Mouse (Mus musculus) kidney, adult 11 months (tissue): ENCODE measurements around the gene Dip2a.

ENCODE experiments used
- DNase-seq: peaks from one replicate; pipeline ENCODE4 v3.0.0; 2022

Dip2a gene

DNA sequence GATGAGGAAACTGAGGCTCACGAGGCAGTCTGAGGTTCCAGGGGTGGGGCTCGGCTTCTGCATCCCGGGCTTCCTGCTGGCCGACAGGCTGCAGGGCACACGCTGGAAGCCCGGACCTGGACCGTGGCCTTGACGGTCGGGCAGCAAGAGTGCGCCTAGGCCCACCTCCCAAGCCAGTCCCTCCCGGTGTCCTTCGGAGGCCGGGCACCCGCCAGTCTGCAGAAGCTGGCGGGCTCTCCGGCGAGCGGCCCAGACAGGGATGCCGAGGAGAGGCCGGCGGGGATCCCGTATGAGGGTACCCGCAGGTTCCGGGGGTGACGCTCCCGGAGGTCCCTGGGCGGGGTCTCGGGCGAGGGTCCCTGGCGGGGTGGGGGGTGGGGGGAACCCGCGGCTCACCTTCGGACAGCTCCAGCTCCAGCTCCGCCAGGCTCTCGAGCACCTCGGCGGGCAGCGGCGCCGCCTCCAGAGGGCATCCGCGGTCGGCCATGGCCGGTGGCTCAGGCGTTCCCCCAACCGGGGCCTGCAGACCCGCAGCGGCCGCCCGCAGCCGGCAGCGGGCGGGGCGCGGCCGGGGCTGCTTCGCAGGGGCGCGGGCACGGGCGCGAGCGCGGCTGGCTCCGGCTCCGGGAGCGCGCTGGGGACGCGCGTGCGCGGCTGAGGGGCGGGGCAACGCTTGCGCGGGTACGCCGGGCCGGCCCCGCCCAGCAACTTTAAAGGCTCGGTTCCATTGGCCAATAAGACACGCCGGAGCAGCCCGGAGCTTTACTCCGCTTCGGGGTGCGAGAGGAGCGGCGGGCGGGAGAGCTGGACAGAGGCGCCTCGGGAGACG is at the start of gene Dip2a:
TSS of gene Dip2a (minus strand) at position 581 of the 829 bp plus-strand sequence.
- DNase-seq, result peak; percentile 95

GRCm38 (mm10) chr10:76392596-76392995 is 47.5 kb upstream of the Dip2a start:
- no peak for DNase-seq

DNA sequence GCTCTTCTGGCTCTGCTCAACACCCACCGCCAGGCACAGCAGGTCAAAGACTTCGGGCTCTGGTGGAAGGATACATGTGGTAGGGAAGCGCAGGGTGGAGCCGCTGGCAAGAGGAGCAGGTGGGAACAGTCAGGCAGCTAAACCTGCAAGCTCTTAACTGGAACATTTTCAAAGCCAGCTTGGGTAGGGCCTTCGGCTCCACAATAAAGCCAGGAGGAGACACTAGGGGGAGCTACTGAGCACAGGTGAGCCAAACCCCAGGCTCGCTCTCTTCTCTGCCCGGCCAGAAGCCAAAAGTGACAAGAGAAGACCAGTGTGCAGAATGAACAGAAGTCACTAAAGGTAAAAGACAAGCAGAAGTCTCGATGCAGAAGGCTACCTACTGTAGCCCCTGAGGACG is 46.7 kb upstream of the Dip2a start:
- peak; percentile 10 for DNase-seq

DNA sequence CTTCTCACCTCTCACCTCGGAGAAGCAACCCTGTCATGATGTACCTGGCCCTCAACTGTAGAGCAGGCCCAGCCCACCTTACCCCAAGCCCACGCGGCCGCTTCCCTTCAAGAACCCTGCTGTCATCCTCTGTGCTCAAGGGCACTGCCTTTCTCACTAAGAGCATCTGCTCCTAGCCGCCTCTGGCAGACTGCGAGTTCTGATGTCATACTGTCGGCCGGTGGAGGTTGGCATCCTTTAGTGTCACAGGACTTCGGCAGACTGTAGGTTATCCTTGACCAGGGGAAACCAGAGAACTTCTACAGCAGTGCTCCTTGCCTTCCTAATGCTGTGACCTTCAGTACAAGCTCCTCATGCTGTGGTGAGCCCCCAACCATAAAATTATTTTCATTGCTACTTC is 46.1 kb upstream of the Dip2a start:
- DNase-seq, result no peak

GRCm38 (mm10) chr10:76374981-76375380 is 29.9 kb upstream of the Dip2a start:
- DNase-seq, result no peak

GRCm38 (mm10) chr10:76371736-76372135 is 26.6 kb upstream of the Dip2a start:
- no peak for DNase-seq

DNA sequence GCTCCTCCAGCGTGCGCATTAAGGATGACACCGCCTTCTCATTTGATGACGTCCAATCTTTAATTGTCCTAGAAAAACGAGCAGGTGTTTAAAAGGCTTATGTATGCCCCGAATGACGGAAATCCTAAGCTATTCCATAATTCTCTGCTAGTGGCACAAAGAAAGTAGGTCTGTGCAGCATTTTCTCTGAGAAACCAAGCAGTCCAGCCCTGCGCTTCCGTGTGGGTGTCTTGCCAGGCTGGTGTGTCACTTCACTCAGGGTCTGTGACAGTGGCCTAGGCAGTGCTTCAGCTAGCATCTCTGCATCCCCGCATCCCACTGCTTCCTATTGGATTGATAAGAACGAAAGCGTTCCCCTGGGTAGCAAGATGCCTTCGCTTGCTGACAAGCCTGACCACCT is 23.7 kb upstream of the Dip2a start:
- DNase-seq, result no peak

DNA sequence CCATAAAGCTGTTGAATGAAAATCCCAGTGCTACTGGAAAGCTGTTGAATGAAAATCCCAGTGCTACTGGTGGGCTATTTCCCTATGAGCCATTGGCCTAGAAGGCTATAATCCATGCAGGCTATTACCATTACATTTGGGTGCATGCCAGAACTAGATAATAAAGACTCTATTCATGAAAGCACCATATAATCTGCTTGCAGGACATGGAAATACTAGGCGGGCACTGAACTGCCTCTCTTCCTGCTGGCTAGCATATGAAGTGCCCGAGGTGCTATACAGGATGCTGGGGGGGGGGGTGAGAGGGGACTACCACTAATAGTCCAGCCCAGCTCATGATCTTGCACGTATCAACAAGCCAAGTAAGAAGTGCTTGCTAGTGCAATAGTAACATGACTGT is 18.1 kb upstream of the Dip2a start:
- DNase-seq, result no peak

DNA sequence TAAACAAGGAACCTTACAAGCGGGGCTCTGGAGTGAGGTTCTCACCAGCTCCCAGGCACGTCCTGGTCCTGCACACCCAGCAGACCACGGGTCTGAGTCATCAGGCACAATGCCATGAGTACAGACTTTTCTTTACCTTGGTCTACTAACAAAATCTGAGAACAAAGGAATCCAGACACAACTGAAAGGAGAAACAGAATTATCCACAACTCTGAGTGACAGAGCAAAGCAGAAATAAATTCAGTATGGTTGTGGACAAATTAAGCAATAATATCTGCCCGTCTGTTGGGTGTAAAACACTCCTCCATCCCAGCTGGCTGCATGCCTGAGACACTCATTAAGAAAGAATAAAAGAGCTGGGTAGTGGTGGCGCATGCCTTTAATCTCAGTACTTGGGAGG is 13.4 kb upstream of the Dip2a start:
- no peak for DNase-seq

GRCm38 (mm10) chr10:76357286-76357875 is 12.3 kb upstream of the Dip2a start:
- DNase-seq, result no peak

GRCm38 (mm10) chr10:76354974-76355373 is 9.9 kb upstream of the Dip2a start:
- DNase-seq, result no peak

- DNase-seq, result no peak
Measured at GRCm38 (mm10) chr10:76353986-76354385, 8.9 kb upstream of the Dip2a start.

DNA sequence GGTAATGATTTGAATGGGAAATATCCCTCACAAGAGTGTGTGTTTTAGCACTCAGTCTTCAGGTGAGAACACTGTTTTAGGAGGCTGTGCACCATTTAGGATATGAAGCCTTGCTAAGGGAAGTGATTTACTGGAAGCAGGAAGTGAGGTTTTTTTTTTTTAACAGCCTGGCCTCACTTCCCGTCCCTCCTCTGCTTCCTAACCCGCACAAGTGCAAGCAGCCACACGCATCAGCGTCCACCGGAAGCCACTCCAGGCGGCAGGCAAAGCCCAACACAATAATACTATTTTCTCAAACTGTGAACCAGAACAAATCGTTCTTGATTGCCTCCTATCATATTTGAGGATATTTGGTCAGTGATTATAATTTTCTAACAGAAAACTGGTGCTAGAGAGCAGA is 6.9 kb upstream of the Dip2a start:
- DNase-seq, result no peak

DNA sequence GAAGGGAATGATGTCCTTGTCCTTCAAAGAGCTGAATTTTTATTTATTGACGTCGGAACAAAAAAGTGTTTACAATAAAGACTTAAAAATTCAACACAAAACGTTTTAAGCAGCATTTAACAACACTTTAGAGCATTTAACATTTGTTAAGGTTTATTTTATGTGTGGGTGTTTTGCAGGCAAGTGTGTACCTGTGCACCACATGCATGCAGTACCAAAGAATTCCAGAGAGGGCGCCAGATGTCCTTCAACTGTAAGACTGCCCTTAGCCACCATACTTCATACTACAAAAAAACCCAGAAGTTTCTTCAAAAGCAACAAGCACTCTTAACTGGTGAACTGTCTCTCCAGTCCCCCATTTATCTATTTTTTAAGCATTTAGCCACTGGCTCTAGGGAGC is 1.5 kb upstream of the Dip2a start:
- peak; percentile 41 for DNase-seq

DNA sequence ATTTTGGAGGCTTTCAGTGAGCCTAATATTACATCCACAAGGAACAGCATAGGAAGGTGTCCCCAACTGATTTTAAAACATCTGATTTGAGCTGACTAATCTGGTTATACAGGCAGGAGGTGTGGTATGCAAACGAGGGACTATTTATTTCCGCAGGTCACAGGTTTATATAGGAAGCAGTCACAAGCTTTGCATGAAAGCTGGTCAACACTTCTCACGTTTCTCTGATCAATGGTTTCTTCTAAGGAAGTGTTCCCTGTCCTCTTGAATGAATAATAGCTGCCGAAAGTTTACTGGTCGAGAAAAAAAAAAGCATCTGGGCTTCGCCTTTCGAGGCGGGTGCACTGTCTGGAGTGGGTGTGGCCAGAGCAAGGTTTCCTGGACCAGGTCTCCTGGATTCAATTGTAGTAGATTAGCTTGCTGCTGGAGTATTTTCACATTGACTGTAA is 976 bp upstream of the Dip2a start:
- DNase-seq, result peak; percentile 33

DNA sequence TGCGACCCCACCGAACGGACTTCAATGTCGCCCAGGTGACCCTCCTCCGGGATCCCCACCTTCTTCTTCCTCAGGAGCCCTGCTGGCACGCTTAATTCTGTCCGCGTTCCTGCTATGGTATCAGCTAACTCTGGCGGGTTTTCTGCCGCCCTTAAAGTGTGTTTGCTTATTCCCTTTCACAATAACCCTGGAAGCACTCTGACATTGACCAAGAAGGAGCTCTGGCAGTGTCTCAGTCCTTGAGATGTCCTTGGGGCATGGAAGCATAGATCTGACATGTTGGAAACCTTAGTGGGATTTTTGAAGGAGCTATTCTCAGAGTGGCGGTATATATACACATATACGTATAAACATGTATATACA is 430 bp upstream of the Dip2a start:
- DNase-seq, result no peak

GRCm38 (mm10) chr10:76334350-76334749 is 10.7 kb downstream of the Dip2a start:
- DNase-seq, result no peak

DNA sequence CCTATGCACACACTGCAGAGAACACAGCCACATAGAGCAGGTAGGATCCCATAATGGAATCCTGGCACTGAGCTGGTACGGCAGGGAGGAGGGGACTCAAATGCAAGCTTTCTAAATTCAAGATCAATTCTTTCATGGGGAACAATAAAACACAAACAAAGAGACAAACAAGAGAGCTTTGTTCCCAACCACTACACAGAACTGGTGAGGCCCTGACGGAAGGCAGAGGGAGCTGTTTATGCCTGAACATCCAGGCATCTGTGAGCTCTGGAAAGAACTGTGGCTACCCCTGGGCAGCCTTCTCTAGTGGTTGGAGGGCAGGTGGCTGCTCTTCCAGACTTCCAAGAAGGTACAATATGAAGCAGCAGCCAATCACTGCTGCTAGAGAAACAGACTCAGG is 13.1 kb downstream of the Dip2a start:
- DNase-seq, result no peak

DNA sequence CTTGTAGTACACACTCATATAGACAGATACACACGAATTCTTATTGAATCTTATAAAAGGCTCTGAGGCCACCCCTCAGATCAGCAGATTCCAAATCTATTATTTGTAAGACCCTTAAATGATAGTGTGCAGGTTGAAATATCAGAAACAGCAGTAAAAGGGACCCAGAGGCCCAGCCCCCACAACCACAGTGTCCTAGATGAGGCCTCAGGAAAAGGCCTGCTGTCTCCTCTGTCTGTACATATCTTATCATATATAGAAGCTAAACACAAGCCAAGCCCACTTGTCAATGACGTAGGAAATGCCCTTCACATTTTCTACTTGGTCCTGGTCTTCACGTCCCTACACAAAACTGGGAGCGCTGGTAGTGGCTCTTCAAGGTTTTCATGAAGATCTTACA is 16.0 kb downstream of the Dip2a start:
- no peak for DNase-seq

- no peak for DNase-seq
Measured at GRCm38 (mm10) chr10:76328574-76328973, 16.5 kb downstream of the Dip2a start.

GRCm38 (mm10) chr10:76326304-76327006 is 18.6 kb downstream of the Dip2a start:
- peak; percentile 17 for DNase-seq

GRCm38 (mm10) chr10:76317623-76318022 is 27.5 kb downstream of the Dip2a start:
- no peak for DNase-seq

- DNase-seq, result no peak
Measured at GRCm38 (mm10) chr10:76316194-76316593, 28.9 kb downstream of the Dip2a start.

- DNase-seq, result no peak
Measured at GRCm38 (mm10) chr10:76306738-76307137, 38.4 kb downstream of the Dip2a start.
